Mouse (Mus musculus) urinary bladder, postnatal 4 days (tissue): ENCODE results near the gene Gm10490.
"Not testable (repeated sequence)": the region's sequence is repeated elsewhere in the genome, so short reads cannot be mapped to it uniquely, and the experiment has no call there.

ENCODE experiments used
- DNase-seq, 2 experiments: peaks; one replicate each; pipeline ENCODE4 v3.0.0; 2021 to 2022; ENCODE audit warnings: low spot score in 2 of 2

Gene Gm10490

GRCm38 (mm10) chrX:7909242-7909641 lies at the start of gene Gm10490:
Gm10490 (plus strand) TSS chrX:7909542.
- DNase-seq: not testable (repeated sequence)

- no peak for DNase-seq
These were observed 46.2 kb upstream of the Gm10490 start for GRCm38 (mm10) chrX:7863181-7863580.

GRCm38 (mm10) chrX:7864551-7864950 lies 44.8 kb upstream of the Gm10490 start:
- DNase-seq: no peak

GRCm38 (mm10) chrX:7865343-7865742 lies 44.0 kb upstream of the Gm10490 start:
- DNase-seq: no peak

- no peak for DNase-seq
These were observed 43.6 kb upstream of the Gm10490 start for GRCm38 (mm10) chrX:7865786-7866185.

- DNase-seq: no peak
These were observed 42.2 kb upstream of the Gm10490 start for GRCm38 (mm10) chrX:7867141-7867540.

- DNase-seq: no peak
These were observed 40.8 kb upstream of the Gm10490 start for GRCm38 (mm10) chrX:7868506-7868905.

- no peak for DNase-seq
These were observed 39.5 kb upstream of the Gm10490 start for GRCm38 (mm10) chrX:7869826-7870225.

GRCm38 (mm10) chrX:7878007-7878419 lies 31.3 kb upstream of the Gm10490 start, which contains the start of gene Pim2:
Pim2 (plus strand) TSS chrX:7878262.
- DNase-seq: peak; percentile 64 to 68

GRCm38 (mm10) chrX:7878495-7878894 lies 30.8 kb upstream of the Gm10490 start:
- no peak for DNase-seq

- DNase-seq: peak in 1 of 2 experiments; percentile 39
These were observed 29.5 kb upstream of the Gm10490 start for GRCm38 (mm10) chrX:7879819-7880218.

- peak; percentile 77 to 79 for DNase-seq
These were observed 25.3 kb upstream of the Gm10490 start, which contains the start of gene Slc35a2 for GRCm38 (mm10) chrX:7883841-7884567. Slc35a2 (plus strand) TSS chrX:7884028.

GRCm38 (mm10) chrX:7898211-7898610 lies 11.1 kb upstream of the Gm10490 start:
- DNase-seq: no peak

- peak; percentile 76 to 88 for DNase-seq
These were observed 10.2 kb upstream of the Gm10490 start, which contains the start of the genes Pqbp1 and Timm17b for GRCm38 (mm10) chrX:7898880-7899874. Pqbp1 (minus strand) TSS chrX:7899269. Timm17b (plus strand) TSS chrX:7899357.

- DNase-seq: no peak
These were observed 4.9 kb upstream of the Gm10490 start for GRCm38 (mm10) chrX:7904441-7904840.

GRCm38 (mm10) chrX:7907735-7908134 lies 1.6 kb upstream of the Gm10490 start, which contains the start of gene Gm10491:
Gm10491 (minus strand) TSS chrX:7907835.
- DNase-seq: no peak

- no peak for DNase-seq
These were observed 1.1 kb downstream of the Gm10490 start for GRCm38 (mm10) chrX:7910473-7910872.

- DNase-seq: not testable (repeated sequence)
These were observed 6.3 kb downstream of the Gm10490 start for GRCm38 (mm10) chrX:7915669-7916068.

- not testable (repeated sequence) for DNase-seq
These were observed 8.6 kb downstream of the Gm10490 start for GRCm38 (mm10) chrX:7917960-7918359.

GRCm38 (mm10) chrX:7919601-7920383 lies 10.4 kb downstream of the Gm10490 start, which contains the start of gene Pcsk1n:
Pcsk1n (plus strand) TSS chrX:7919822.
- no peak for DNase-seq

GRCm38 (mm10) chrX:7922032-7922431 lies 12.7 kb downstream of the Gm10490 start:
- no peak for DNase-seq
